Mouse (Mus musculus): ENCODE measurements around the gene Slc6a18. TPM values are rescaled to one million over a fixed set of nuclear protein-coding genes. Genes with fewer than 3 reads are reported as not detected.
"Not testable (repeated sequence)": the region's sequence is repeated elsewhere in the genome, so short reads cannot be mapped to it uniquely, and the experiment has no call there.

Slc6a18 gene
- polyA plus RNA-seq, 1 experiment from 2014 or later, result not detected

- WGBS (ENCODE audit: insufficient replicate concordance), result 70% methylated on average over 7 of the region's 7 CpGs
- no peak for ATAC-seq (ENCODE audit: insufficient read depth)
- no peaks in the 10 kb centered on the region for H3K9me3 ChIP-seq (replicated peaks)
- H3K4me1 ChIP-seq (replicated peaks), result no peaks in the 10 kb centered on the region
- H3K4me2 ChIP-seq, result no peak within 1 kb of the TSS
- H3K27ac ChIP-seq (replicated peaks), result no peak within 1 kb of the TSS
- H3K4me3 ChIP-seq (replicated peaks), result no peak within 1 kb of the TSS
- H3K9ac ChIP-seq, result no peak within 1 kb of the TSS
- H3K27me3 ChIP-seq, result no peaks in the 10 kb centered on the region
- H3K36me3 ChIP-seq (replicated peaks), result no peaks in the 10 kb centered on the region
Observed at GRCm38 (mm10) chr13:73704694-73705325, 27.0 kb upstream of the Slc6a18 start, which contains the start of gene Slc6a19. Gene Slc6a19, minus strand, starts transcription at chr13:73704865.

DNA sequence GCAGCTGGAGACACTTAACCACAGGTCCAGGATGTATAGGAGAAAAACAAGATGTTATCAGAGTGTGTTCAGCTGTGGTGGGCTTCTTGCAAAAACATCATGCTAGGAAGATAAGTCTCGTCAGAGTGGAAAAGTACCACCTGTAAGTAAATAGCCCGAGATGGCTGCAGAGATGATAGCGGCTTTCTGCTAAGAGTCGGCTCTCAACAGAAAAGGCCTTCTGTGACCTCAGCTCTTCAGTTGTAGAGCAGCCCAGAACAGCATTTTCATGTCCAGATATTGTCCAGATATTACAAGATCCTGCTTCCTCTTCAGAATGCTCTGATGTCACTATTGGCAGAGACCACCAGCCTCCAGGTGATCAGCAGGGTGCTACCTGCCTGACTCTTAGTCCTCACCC lies 25.7 kb upstream of the Slc6a18 start:
- H3K27me3 ChIP-seq; H3K4me3 ChIP-seq (replicated peaks); H3K36me3 ChIP-seq (replicated peaks); H3K9ac ChIP-seq; H3K27ac ChIP-seq (replicated peaks); H3K9me3 ChIP-seq (replicated peaks); H3K4me2 ChIP-seq; ATAC-seq (ENCODE audit: insufficient read depth); H3K4me1 ChIP-seq (replicated peaks): not testable (repeated sequence)
- WGBS (ENCODE audit: insufficient replicate concordance), result 26% methylated on average over 4 of the region's 4 CpGs

DNA sequence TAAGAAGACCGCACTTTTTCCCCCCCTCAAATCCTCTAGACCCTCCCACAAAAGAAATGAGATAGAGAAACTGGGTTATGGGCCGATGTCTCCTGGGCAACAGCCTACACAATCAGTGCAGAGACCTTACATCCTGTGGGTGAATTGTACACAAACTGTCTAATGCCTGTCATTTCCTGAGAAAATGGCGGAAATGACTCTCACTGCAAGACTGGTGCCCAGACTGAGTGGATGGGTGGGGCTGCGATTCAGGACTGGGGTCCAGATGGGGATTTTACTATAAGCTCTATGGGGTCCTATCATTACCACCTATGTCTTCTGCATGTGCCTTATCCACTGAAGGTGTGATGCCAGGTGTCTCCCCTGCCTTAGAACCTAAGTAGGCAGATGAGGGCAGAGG lies 25.0 kb upstream of the Slc6a18 start:
- Histone ChIP-seq H3K27ac (replicated peaks) (no peak overlapping the region), H3K27me3 (no peaks in the 10 kb centered on the region), H3K36me3 (replicated peaks) (no peaks in the 10 kb centered on the region), H3K9ac (no peak overlapping the region), H3K4me3 (replicated peaks) (no peak overlapping the region), H3K4me2 (no peak overlapping the region), H3K4me1 (replicated peaks) (no peaks in the 10 kb centered on the region), H3K9me3 (replicated peaks) (no peaks in the 10 kb centered on the region)
- WGBS (ENCODE audit: insufficient replicate concordance), result 41% methylated on average over 4 of the region's 4 CpGs
- no peak for ATAC-seq (ENCODE audit: insufficient read depth)

- Histone ChIP-seq H3K4me1 (replicated peaks) (no peaks in the 10 kb centered on the region; the same call in 1 of the 2 replicates), H3K27ac (replicated peaks) (no peak overlapping the region), H3K9me3 (replicated peaks) (no peaks in the 10 kb centered on the region), H3K27me3 (no peaks in the 10 kb centered on the region), H3K4me2 (no peak overlapping the region), H3K4me3 (replicated peaks) (no peak overlapping the region), H3K36me3 (replicated peaks) (no peaks in the 10 kb centered on the region), H3K9ac (no peak overlapping the region)
- 60% methylated on average over 9 of the region's 9 CpGs for WGBS (ENCODE audit: insufficient replicate concordance)
- ATAC-seq (ENCODE audit: insufficient read depth), result no peak
Observed at GRCm38 (mm10) chr13:73701161-73701883, 23.5 kb upstream of the Slc6a18 start.

GRCm38 (mm10) chr13:73700554-73700953 lies 22.7 kb upstream of the Slc6a18 start:
- Histone ChIP-seq H3K4me3 (replicated peaks) (no peak overlapping the region), H3K9ac (no peak overlapping the region), H3K27ac (replicated peaks) (no peak overlapping the region), H3K27me3 (no peaks in the 10 kb centered on the region), H3K4me2 (no peak overlapping the region), H3K4me1 (replicated peaks) (no peaks in the 10 kb centered on the region; the same call in 1 of the 2 replicates), H3K9me3 (replicated peaks) (no peaks in the 10 kb centered on the region), H3K36me3 (replicated peaks) (no peaks in the 10 kb centered on the region)
- no peak for ATAC-seq (ENCODE audit: insufficient read depth)
- WGBS (ENCODE audit: insufficient replicate concordance), result 62% methylated on average over 12 of the region's 12 CpGs

DNA sequence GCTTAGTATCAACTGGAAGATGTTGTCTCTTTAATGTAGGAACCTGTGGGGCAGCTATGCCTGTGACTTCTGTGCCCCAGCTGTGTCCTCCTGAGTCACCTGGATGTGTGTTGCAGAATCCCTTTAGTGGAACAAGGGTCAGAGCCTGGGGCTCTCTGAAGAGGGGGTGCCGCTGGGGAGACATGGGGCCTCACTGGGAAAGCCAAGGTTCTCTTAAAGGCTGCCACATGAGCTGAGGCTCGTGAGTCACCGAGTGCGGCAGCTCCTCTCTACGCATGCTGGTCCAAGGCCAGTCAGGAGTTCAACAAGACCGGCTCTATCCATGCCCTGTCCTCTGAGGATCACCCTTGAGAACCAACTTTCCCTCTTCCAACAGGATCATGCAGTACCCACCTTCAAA lies 21.9 kb upstream of the Slc6a18 start:
- Histone ChIP-seq H3K4me2 (no peak overlapping the region), H3K9ac (no peak overlapping the region), H3K9me3 (replicated peaks) (no peaks in the 10 kb centered on the region), H3K36me3 (replicated peaks) (no peaks in the 10 kb centered on the region), H3K4me1 (replicated peaks) (no peaks in the 10 kb centered on the region; the same call in 1 of the 2 replicates), H3K4me3 (replicated peaks) (no peak overlapping the region), H3K27me3 (no peaks in the 10 kb centered on the region), H3K27ac (replicated peaks) (no peak overlapping the region)
- no peak for ATAC-seq (ENCODE audit: insufficient read depth)
- WGBS (ENCODE audit: insufficient replicate concordance), result 70% methylated on average over 6 of the region's 6 CpGs

DNA sequence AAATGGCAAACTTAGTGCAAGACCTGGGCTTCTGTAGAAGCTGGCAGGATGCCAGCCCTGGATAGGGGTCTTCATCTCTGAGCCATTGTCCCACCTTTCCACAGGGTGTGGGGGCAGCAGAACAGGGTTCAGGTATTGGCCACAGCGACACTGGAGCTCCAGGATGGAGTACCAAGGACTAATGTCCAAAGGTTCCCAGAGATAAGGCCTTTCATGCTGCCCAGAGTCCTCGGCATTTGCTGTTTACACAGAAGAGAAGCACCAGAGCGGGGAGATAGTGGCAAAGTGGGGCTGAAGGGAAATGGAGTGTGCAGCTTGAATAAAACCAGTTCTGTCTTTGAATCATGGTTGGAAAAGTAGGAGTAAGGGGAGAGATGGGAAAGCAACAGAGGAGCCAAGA lies 18.7 kb upstream of the Slc6a18 start:
- Histone ChIP-seq H3K27ac (replicated peaks) (no peak overlapping the region), H3K9ac (no peak overlapping the region), H3K4me1 (replicated peaks) (no peaks in the 10 kb centered on the region; the same call in 1 of the 2 replicates), H3K27me3 (no peaks in the 10 kb centered on the region), H3K9me3 (replicated peaks) (no peaks in the 10 kb centered on the region), H3K36me3 (replicated peaks) (no peaks in the 10 kb centered on the region), H3K4me2 (no peak overlapping the region), H3K4me3 (replicated peaks) (no peak overlapping the region)
- ATAC-seq (ENCODE audit: insufficient read depth), result no peak
- WGBS (ENCODE audit: insufficient replicate concordance), result 42% methylated on average over 3 of the region's 3 CpGs

DNA sequence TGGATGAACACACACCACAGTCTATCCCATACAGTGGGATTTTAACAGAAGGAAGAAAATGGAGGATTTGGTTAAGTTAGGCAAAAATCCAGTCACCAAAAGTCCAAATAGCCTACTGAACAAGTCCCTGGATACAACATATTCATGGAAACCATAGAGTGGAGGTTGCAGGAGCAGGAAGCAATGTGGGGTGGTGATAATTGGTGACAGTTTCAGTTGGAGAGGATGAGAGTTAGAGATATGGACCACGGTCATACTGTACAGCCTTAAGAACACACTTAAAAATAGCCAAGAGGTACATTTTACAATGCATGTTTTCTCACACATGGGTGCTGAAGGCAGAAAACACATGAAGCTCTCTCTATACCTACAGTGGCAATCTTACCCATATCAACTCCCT lies 17.1 kb upstream of the Slc6a18 start:
- Histone ChIP-seq H3K27me3 (no peaks in the 10 kb centered on the region), H3K9me3 (replicated peaks) (no peaks in the 10 kb centered on the region), H3K4me1 (replicated peaks) (no peaks in the 10 kb centered on the region; the same call in 1 of the 2 replicates), H3K9ac (no peak overlapping the region), H3K4me3 (replicated peaks) (no peak overlapping the region), H3K4me2 (no peak overlapping the region), H3K27ac (replicated peaks) (no peak overlapping the region), H3K36me3 (replicated peaks) (no peaks in the 10 kb centered on the region)
- no peak for ATAC-seq (ENCODE audit: insufficient read depth)
- WGBS (ENCODE audit: insufficient replicate concordance), result 23% methylated on average over 1 of the region's 1 CpGs

DNA sequence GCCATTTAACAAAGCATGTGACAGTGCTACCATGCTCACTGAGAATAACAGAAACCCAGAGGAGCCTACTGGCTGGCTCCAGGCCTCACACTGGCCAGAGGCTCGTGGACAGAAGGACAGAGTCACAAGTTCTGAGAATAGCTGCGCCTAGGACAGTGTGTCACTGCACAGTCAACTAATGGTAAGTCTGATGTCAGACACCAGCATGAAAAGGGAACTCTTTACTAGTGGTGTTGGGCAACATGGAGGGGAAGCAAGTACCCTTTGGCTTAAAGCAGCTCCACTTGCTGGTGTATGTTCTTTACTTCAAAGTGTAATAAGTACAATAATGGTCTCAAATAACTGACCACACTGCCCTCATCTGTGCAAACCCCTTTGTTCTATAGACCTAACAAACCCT lies 15.5 kb upstream of the Slc6a18 start:
- Histone ChIP-seq H3K9me3 (replicated peaks) (no peaks in the 10 kb centered on the region), H3K27ac (replicated peaks) (no peak overlapping the region), H3K36me3 (replicated peaks) (no peaks in the 10 kb centered on the region), H3K4me3 (replicated peaks) (no peak overlapping the region), H3K4me1 (replicated peaks) (no peaks in the 10 kb centered on the region; the same call in 1 of the 2 replicates), H3K27me3 (no peaks in the 10 kb centered on the region), H3K4me2 (no peak overlapping the region), H3K9ac (no peak overlapping the region)
- WGBS (ENCODE audit: insufficient replicate concordance), result 47% methylated on average over 2 of the region's 2 CpGs
- ATAC-seq (ENCODE audit: insufficient read depth), result no peak

DNA sequence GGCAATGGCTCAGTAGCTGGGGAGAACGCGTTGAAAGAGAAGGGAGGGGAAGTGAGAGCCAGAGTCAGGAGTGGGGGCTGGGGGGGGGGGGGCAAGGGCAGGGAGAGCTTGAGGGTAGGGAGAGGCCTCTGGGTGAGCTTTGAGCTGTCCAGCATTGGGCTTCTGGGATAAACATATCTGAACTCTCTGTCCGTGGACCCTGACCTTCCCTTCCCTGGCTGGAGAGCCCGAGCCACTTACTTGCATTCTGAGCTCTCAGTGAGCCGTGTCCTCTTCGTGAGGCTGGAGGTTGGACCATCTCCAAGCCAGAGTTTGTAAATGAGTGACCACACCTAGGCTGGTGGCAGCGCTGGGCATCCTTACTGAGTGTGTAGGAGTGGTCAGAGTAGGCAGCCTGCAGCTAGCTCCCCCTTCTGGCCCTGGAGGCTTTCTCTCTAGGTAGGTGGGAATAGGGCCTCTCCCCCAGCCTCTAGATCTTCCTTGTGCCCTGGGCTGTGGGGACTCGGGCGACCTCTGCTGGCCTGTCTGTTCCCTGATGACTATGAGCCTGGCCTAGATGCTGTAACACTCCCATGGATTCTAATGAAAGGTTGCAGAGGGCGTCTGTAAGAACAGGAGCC lies 14.5 kb upstream of the Slc6a18 start:
- Histone ChIP-seq H3K9ac (no peak overlapping the region), H3K27ac (replicated peaks) (peak overlapping the region; percentile 61; the same call in 1 of the 2 replicates), H3K36me3 (replicated peaks) (no peaks in the 10 kb centered on the region), H3K4me3 (replicated peaks) (no peak overlapping the region), H3K4me2 (0 out of 2 replicates have a peak overlapping the region, but pooled peaks have one; percentile 20), H3K9me3 (replicated peaks) (no peaks in the 10 kb centered on the region), H3K4me1 (replicated peaks) (no peaks in the 10 kb centered on the region; the same call in 1 of the 2 replicates), H3K27me3 (no peaks in the 10 kb centered on the region)
- peak; percentile 89 for ATAC-seq (ENCODE audit: insufficient read depth)
- WGBS (ENCODE audit: insufficient replicate concordance), result 30% methylated on average over 10 of the region's 10 CpGs

DNA sequence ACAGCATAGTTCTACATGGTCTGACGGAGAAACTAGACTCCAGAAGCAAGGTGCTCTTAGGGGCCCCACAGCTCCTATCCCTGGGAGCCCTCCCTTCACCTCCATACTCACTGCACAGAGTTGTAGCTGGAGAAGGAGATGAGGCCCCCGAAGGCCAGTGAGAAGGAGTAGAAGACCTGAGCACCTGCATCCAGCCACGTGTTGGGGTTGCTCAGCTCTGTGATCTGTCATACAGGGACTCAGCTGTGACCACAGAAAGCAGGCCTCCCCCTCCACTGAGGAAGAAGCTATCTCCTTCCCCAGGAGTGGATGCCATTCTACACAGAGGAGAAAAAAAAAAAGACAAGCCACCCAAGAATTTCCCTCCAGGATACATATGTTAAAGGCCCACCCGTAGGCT lies 11.1 kb upstream of the Slc6a18 start:
- H3K9me3 ChIP-seq (replicated peaks), result no peaks in the 10 kb centered on the region
- H3K27me3 ChIP-seq, result no peaks in the 10 kb centered on the region
- H3K36me3 ChIP-seq (replicated peaks), result no peaks in the 10 kb centered on the region
- ATAC-seq (ENCODE audit: insufficient read depth), result no peak
- no peak overlapping the region for H3K4me3 ChIP-seq (replicated peaks)
- H3K4me1 ChIP-seq (replicated peaks), result no peaks in the 10 kb centered on the region
- WGBS (ENCODE audit: insufficient replicate concordance), result 45% methylated on average over 4 of the region's 4 CpGs
- no peak overlapping the region for H3K9ac ChIP-seq
- no peak overlapping the region for H3K4me2 ChIP-seq
- no peak overlapping the region for H3K27ac ChIP-seq (replicated peaks)

Data from liver, embryonic 15.5 days (tissue).